Mouse (Mus musculus) limb, embryonic 15.5 days (tissue): ENCODE data around the gene Ccr10. TPM values are rescaled to one million over a fixed set of nuclear protein-coding genes. Genes with fewer than 3 reads are reported as not detected.

Experiments used
- ATAC-seq: fragments of 200-750 bp; cut with Nextera tagmentation; 2 replicates; pipeline ENCODE4 v1.8.0; 2017; ENCODE audit warnings: low read depth, moderate TSS enrichment; ENCODE audit not compliant: insufficient number of reproducible peaks, low FRiP score, low TSS enrichment
- H3K27ac ChIP-seq: fragments of 300-500 bp; sonication (generic); 2 replicates; pipeline ENCODE4 v1.5.1; 2015; ENCODE audit warnings: moderate library complexity, mild to moderate bottlenecking, inconsistent platforms
- H3K27me3 ChIP-seq: fragments of 300-500 bp; sonication (generic); 2 replicates; pipeline ENCODE4 v1.6.1; 2015; ENCODE audit warnings: inconsistent platforms
- H3K36me3 ChIP-seq: fragments of 300-500 bp; sonication (generic); 2 replicates; pipeline ENCODE4 v1.6.1; 2015; ENCODE audit warnings: inconsistent platforms
- H3K4me1 ChIP-seq: fragments of 300-500 bp; sonication (generic); 2 replicates; pipeline ENCODE4 v1.6.1; 2015; ENCODE audit warnings: inconsistent platforms
- H3K4me2 ChIP-seq: fragments of 300-500 bp; sonication (generic); 2 replicates; pipeline ENCODE4 v1.6.1; 2015; ENCODE audit warnings: mild to moderate bottlenecking, inconsistent platforms
- H3K4me3 ChIP-seq: fragments of 300-500 bp; sonication (generic); 2 replicates; pipeline ENCODE4 v1.5.1; 2015; ENCODE audit warnings: mild to moderate bottlenecking, inconsistent platforms
- H3K9ac ChIP-seq: fragments of 300-500 bp; sonication (generic); 2 replicates; pipeline ENCODE4 v1.6.1; 2015; ENCODE audit warnings: inconsistent platforms
- H3K9me3 ChIP-seq: fragments of 300-500 bp; sonication (generic); 2 replicates; pipeline ENCODE4 v1.6.1; 2016; ENCODE audit warnings: inconsistent platforms
- WGBS: fragments of 180-500 bp; shearing (Covaris S2); methylation state at CpG from one replicate; pipeline ENCODE4 v1.1.7; 2015; 5-methylcytosine and 5-hydroxymethylcytosine counted together
- polyA plus RNA-seq: library from polyadenylated mRNA; unstranded; fragments of >200 nt; fragmentation: Nextera tagmentation; extraction: Ambion mirVana; gene quantifications from 2 replicates; pipeline ENCODE4 v1.2.1, GENCODE M21; 2015

The Ccr10 gene
- polyA plus RNA-seq, 1 experiment from 2014 or later: 0.36 TPM

DNA sequence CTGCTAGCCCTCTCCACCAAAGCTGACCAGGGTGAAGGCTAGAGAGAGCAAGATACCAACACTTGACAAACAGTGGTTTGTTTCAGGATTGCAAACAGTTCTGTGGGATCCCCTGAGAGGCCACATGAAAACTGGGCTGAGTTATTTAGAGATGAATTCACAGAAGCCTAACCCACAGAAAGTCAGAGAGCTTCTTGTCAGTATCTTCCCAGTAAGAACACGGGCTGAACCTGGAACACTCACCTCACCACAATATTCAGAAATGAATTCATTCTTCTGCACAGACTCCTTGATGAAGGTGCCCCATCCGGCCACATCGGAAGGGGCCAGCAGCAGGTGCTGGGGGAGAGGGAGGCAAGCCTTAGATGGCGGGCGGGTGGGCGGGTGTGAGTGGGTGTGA is 19.4 kb upstream of the Ccr10 start:
- Histone ChIP-seq H3K4me2 (no peak overlapping the region), H3K36me3 (peaks cover 72% of the 10 kb centered on the region), H3K9ac (no peak overlapping the region), H3K27ac (no peak overlapping the region), H3K4me3 (no peak overlapping the region), H3K9me3 (no peaks in the 10 kb centered on the region), H3K27me3 (no peaks in the 10 kb centered on the region), H3K4me1 (peaks cover 18% of the 10 kb centered on the region)
- WGBS: 90% methylated on average over 6 of the region's 6 CpGs
- ATAC-seq: no peak

DNA sequence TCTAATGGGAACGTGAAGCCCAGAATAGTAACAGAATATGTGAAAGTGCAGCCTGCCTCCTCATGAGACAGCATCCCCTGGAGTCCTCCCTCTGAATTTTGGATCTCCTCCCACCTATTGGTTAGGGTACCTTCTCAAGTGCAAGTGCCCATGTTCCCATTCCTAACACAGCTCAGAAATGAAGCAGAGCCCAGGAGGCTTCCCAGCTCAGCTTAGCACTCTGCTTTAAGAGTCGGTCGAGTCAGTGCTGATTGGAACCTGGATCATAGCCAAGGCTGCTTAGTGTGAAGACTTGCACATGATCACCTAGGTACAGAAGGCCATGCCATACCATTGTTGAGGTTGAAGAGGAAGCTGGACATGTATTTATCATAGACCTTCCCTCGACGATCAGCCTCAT is 18.9 kb upstream of the Ccr10 start:
- Histone ChIP-seq H3K4me3 (no peak overlapping the region), H3K27ac (no peak overlapping the region), H3K9ac (no peak overlapping the region), H3K4me1 (peaks cover 23% of the 10 kb centered on the region), H3K27me3 (no peaks in the 10 kb centered on the region), H3K9me3 (no peaks in the 10 kb centered on the region), H3K36me3 (peaks cover 67% of the 10 kb centered on the region), H3K4me2 (no peak overlapping the region)
- 71% methylated on average over 5 of the region's 5 CpGs for WGBS
- no peak for ATAC-seq

DNA sequence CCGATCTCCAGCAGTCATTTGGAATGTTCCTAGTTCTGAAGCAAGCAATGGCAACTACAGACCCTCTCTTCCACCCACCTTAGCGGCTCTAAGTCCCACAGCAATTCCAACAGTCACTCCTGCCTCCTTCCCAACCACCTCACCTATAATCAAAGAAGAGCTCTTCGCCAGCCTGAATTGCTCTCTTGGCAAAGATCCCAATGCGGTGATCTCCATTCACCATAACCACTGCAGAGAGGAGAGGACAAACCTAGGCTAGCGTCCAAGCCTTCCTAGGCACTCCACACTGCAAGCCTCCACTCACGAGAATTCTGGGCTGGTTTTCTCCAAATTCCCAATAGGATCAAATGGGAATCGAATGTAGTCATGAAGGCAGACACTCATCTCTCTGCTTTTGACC is 17.8 kb upstream of the Ccr10 start:
- no peak overlapping the region for H3K27ac ChIP-seq
- H3K36me3 ChIP-seq: peaks cover 57% of the 10 kb centered on the region
- H3K27me3 ChIP-seq: no peaks in the 10 kb centered on the region
- no peaks in the 10 kb centered on the region for H3K9me3 ChIP-seq
- H3K4me3 ChIP-seq: no peak overlapping the region
- 88% methylated on average over 7 of the region's 7 CpGs for WGBS
- ATAC-seq: no peak
- H3K4me2 ChIP-seq: no peak overlapping the region
- H3K9ac ChIP-seq: no peak overlapping the region
- H3K4me1 ChIP-seq: peaks cover 27% of the 10 kb centered on the region

DNA sequence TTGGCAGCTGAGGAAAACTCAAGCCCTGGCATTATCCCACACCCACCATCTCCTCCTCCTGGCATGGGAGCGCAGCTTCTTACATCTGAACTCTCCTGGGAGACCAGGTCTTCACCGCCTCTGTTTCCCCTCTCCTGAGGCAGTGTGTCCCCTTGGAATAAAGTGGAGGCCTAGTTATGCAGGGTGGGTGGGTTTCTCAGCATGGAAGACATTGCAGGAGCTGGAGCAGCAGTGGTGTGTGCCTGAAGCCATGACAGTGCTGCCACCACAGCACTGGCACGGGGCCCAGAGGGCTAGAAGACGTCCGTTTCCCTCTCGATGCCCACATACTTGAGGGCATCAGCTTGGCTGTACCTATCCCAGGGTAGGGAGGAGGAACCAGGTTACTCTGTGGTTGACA is 17.4 kb upstream of the Ccr10 start:
- WGBS: 90% methylated on average over 6 of the region's 6 CpGs

DNA sequence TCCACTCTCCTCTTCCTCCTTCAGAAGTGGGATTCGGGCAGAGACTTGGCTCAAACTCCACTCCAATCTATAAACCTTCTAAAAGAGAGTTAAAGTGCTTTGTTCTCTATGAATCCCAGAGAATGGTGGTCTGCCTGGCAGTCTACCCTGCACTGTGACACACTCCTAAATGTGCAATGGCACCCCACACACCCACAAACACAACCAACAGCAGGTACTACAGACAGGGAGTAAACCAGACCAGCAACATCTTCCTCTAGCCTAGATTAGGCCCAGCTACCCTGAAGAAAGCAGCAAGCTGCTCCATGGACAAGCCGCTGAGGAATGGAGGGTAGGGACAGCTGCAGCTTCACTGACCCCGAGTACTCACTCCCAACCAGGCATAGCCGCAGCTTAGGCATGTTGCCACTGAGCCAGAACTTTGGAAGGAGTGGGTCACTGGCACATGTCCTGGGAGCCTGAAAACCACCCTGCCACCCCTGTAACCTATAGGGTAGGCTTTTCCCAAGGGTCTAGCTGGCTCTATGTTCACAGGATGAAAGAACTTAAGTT is 16.8 kb upstream of the Ccr10 start:
- Histone ChIP-seq H3K4me1 (peaks cover 27% of the 10 kb centered on the region), H3K9me3 (no peaks in the 10 kb centered on the region), H3K9ac (no peak overlapping the region), H3K4me3 (no peak overlapping the region), H3K4me2 (no peak overlapping the region), H3K27ac (peak overlapping the region; percentile 28; the same call in 1 of the 2 replicates), H3K36me3 (peaks cover 46% of the 10 kb centered on the region), H3K27me3 (no peaks in the 10 kb centered on the region)
- 73% methylated on average over 4 of the region's 4 CpGs for WGBS
- ATAC-seq: no peak

More for the DNA sequence above, 17.4 kb upstream of the Ccr10 start:
- Histone ChIP-seq H3K27ac (no peak overlapping the region), H3K4me1 (peaks cover 27% of the 10 kb centered on the region), H3K36me3 (peaks cover 52% of the 10 kb centered on the region), H3K4me2 (no peak overlapping the region), H3K4me3 (no peak overlapping the region), H3K27me3 (no peaks in the 10 kb centered on the region), H3K9me3 (no peaks in the 10 kb centered on the region), H3K9ac (no peak overlapping the region)
- no peak for ATAC-seq

DNA sequence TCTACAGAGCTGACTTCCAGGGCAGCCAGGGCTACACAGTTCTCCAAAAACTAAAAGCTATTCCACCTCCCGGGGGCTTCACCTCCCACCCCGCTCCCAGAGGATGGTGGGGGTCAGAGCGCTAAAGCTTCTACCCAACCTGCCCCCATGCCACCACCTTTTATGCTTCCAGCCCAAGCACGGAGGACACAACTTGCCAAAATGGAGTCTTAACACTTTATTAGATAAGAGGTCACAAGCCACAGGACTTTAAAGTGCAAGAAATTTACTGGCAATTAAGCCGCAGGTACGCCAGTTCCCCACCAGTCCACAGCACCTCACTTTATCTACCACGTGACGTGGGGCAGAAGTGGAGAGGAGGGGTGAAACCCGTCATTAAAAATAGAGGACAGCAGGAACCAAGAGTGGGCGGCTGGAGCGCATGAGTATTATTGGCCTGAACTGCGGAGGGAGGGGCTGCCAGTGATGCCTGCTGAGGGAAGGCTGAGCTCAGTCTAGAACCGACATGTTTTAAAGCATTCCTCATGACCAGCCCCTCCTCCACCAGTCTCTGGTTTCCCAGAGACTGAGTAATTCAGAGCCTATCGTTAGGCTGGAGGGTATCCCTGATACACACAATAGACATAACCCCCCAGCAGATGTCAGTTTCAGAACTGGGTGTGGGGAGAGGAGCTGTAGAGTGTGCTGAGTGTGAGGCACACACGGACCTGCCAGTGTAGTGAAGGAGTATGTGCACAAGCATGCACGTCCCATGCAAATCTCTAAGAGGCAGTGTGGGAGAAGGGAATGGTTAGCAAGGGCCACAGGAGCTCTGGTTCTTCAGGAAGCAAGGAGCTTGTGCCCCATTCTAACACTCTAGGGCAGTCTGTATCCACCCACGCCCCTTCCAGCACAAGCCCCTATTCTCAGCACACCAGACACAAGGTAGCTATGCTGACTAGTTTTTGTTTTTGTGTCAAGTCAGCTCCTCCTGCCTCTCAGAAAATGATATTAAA is 16.0 kb upstream of the Ccr10 start:
- Histone ChIP-seq H3K4me3 (no peak overlapping the region), H3K9ac (no peak overlapping the region), H3K9me3 (no peaks in the 10 kb centered on the region), H3K27me3 (no peaks in the 10 kb centered on the region), H3K27ac (peak overlapping the region; percentile 75), H3K4me2 (no peak overlapping the region), H3K4me1 (peaks cover 27% of the 10 kb centered on the region), H3K36me3 (peaks cover 38% of the 10 kb centered on the region)
- WGBS: 41% methylated on average over 17 of the region's 17 CpGs
- no peak for ATAC-seq

DNA sequence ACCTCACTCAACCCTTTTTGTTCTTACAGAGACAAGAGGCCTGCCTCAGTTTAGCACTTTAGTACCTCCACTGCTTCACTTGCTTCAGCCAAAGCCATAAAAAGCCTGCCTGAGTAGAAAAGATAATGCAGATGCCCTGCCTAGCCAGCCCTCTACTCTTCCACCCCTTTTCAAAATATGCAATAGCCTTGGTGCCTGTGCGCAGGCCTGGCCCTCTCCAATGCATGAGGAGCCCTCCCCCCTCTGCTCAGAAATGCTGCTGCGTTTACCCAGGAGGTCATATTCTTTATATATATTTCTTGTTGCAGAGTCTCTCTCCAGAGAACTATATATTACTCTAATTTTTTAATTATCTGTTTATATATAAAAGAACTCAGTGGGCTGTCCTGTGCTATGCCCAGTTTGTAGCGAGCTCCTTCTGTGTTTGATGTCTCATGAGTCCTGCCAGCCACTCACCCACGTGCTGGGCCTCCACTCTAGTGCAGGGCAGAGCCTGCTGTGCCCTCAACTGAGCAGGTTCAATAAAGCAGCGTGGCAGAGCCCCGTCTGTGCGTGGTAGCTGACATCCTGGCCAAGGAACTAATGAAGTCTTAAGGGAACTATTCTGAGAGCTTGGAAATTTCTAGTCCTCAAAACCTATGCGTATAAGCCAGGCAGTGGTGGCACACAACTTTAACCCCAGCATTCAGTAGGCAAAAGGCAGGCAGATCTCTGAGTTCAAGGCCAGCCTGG is 15.1 kb upstream of the Ccr10 start:
- Histone ChIP-seq H3K27ac (peak overlapping the region; percentile 75), H3K9ac (no peak overlapping the region), H3K27me3 (no peaks in the 10 kb centered on the region), H3K9me3 (no peaks in the 10 kb centered on the region), H3K4me1 (peaks cover 27% of the 10 kb centered on the region), H3K4me2 (no peak overlapping the region), H3K4me3 (no peak overlapping the region), H3K36me3 (peaks cover 29% of the 10 kb centered on the region)
- ATAC-seq: no peak
- 38% methylated on average over 8 of the region's 8 CpGs for WGBS

DNA sequence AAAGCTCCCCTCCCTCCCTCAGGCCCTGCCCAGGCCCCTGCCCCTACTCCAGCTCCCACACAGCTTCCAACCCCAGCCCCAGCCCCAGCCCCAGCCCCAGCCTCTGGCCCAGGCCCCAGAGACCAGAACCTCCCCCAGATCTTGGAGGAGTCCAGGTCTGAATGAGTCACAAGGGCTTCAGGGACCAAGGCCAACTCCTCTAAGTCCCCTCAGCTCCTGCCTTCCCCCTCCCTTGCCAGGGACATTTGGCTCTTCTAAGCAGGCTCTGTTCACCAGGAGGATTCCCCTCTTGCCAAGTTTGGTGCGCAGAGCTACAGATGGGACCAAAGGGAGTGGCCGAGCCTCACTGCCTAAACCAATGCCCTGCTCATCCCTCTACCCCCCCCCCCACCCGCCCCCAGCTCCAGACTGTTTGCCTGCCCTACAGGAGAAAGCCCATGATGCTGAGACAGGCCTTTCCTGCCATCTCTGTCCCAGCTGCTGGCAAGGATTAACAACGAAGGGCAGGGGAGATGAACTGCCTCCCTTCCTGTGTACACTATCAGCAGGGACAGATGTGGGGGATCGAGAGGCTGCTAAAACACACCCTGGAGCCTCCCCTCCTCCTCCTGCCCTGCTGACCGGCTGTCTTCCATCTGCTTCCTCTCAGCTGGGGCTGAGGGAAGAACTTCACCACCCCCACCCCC is 14.4 kb upstream of the Ccr10 start:
- H3K4me1 ChIP-seq: peaks cover 27% of the 10 kb centered on the region
- no peak overlapping the region for H3K4me2 ChIP-seq

DNA sequence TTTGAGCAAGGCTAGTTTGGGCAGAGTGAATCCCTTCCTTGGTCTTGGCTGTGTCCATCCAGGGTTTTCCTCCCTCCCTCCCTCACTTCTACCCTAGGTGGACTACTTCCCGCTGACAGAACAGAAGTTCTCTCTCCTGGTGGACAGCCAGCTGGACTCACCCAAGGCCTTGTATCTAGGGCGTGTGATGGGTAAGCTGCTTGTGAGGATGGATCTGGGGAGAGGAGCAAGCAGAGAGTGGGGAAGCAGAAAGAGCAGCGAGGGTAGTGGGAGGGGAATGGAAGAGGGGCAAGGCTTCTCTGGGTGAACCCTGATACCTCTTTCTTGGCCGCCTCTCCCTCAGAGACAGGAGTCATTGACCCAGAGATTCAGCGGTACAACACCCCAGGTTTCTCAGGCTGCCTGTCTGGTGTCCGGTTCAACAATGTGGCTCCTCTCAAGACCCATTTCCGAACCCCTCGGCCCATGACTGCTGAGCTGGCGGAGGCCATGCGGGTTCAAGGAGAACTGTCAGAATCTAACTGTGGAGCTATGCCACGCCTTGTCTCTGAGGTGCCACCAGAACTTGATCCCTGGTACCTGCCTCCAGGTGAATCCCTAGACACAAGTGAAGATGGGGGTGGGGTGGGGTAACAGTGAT is 13.0 kb upstream of the Ccr10 start:
- no peaks in the 10 kb centered on the region for H3K27me3 ChIP-seq
- peaks cover 9% of the 10 kb centered on the region; the same call in 1 of the 2 replicates for H3K36me3 ChIP-seq
- H3K27ac ChIP-seq: peak overlapping the region; percentile 3; the same call in 1 of the 2 replicates
- H3K4me1 ChIP-seq: peaks cover 27% of the 10 kb centered on the region
- no peak overlapping the region for H3K9ac ChIP-seq
- no peak overlapping the region for H3K4me2 ChIP-seq
- no peak for ATAC-seq
- WGBS: 82% methylated on average over 11 of the region's 11 CpGs
- H3K4me3 ChIP-seq: no peak overlapping the region
- H3K9me3 ChIP-seq: no peaks in the 10 kb centered on the region

More for the DNA sequence above, 14.4 kb upstream of the Ccr10 start:
- peak overlapping the region; percentile 75 for H3K27ac ChIP-seq
- peaks cover 22% of the 10 kb centered on the region for H3K36me3 ChIP-seq
- H3K9me3 ChIP-seq: no peaks in the 10 kb centered on the region
- H3K27me3 ChIP-seq: no peaks in the 10 kb centered on the region
- peak; percentile 71 for ATAC-seq
- 16% methylated on average over 5 of the region's 6 CpGs for WGBS
- H3K9ac ChIP-seq: no peak overlapping the region
- no peak overlapping the region for H3K4me3 ChIP-seq

DNA sequence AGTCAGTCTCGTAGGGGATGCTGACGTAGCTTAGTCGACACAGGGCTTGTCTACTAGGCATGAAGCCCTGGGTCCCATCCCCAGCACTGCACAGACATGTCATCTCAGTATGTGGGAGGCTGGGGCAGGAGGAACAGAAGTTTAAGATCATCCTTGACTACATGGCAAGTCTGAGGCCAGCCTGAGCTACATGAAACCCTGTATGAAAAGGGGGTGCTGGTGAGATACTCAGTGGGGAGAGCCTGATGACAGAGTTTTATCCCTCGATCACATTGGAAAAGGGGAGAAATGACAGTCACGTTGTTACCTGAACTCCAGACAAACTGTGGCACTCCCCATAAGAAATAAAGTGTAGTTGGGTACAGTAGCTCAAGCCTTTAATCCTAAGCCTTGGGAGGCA is 12.3 kb upstream of the Ccr10 start:
- no peak overlapping the region for H3K27ac ChIP-seq
- WGBS: 95% methylated on average over 5 of the region's 5 CpGs
- 0 out of 2 replicates have a peak, but pooled peaks cover 2% of the 10 kb centered on the region for H3K36me3 ChIP-seq
- peaks cover 27% of the 10 kb centered on the region for H3K4me1 ChIP-seq
- no peak overlapping the region for H3K4me3 ChIP-seq
- H3K27me3 ChIP-seq: no peaks in the 10 kb centered on the region
- H3K9me3 ChIP-seq: no peaks in the 10 kb centered on the region
- ATAC-seq: no peak
- no peak overlapping the region for H3K9ac ChIP-seq
- no peak overlapping the region for H3K4me2 ChIP-seq
